Mouse (Mus musculus) CD4-positive, CD25-positive, alpha-beta regulatory T cell (primary cell): Measurements from ENCODE around the gene Cyb5r3. TPM values are rescaled to one million over a fixed set of nuclear protein-coding genes. Genes with fewer than 3 reads are reported as not detected.

Experiments
- polyA plus RNA-seq: library from polyadenylated mRNA; unstranded; fragments of 100-300 nt; shearing (Covaris generic); gene quantifications from one replicate; pipeline ENCODE4 v1.2.1, GENCODE M21; 2017

Cyb5r3 gene
- polyA plus RNA-seq = 89.0 TPM

GRCm38 (mm10) chr15:83172492-83173429 lies at the start of gene Cyb5r3:
Gene Cyb5r3, minus strand, starts transcription at chr15:83172592.

GRCm38 (mm10) chr15:83149196-83150072 lies 23.0 kb downstream of the Cyb5r3 start, which contains the start of gene Poldip3:
Gene Poldip3, minus strand, starts transcription at chr15:83149384.

GRCm38 (mm10) chr15:83122566-83123145 lies 49.7 kb downstream of the Cyb5r3 start, which contains the start of gene Rrp7a:
Gene Rrp7a, minus strand, starts transcription at chr15:83122801.

Other genes with a start within 250 kb of the Cyb5r3 start
- gene Tcf20, start 184.7 kb downstream of the Cyb5r3 start, polyA plus RNA-seq = 7.6 TPM
- gene Nfam1, start 139.3 kb downstream of the Cyb5r3 start, polyA plus RNA-seq = 1.9 TPM
- gene Serhl, start 83.1 kb downstream of the Cyb5r3 start, polyA plus RNA-seq = 72.6 TPM
- 83.8 TPM for gene Rrp7a, start 49.8 kb downstream of the Cyb5r3 start, polyA plus RNA-seq
- 155 TPM for gene Poldip3, start 23.2 kb downstream of the Cyb5r3 start, polyA plus RNA-seq
- 0.32 TPM for gene A4galt, start 79.2 kb upstream of the Cyb5r3 start, polyA plus RNA-seq
- 10.5 TPM for gene Arfgap3, start 177.7 kb upstream of the Cyb5r3 start, polyA plus RNA-seq